Mouse (Mus musculus) granulocyte monocyte progenitor cell, adult 5-6 weeks (primary cell): ENCODE results near the gene Map3k15. TPM values are rescaled to one million over a fixed set of nuclear protein-coding genes. Genes with fewer than 3 reads are reported as not detected.

Experiments used
- ATAC-seq: replicated peaks from 2 replicates; pipeline ENCODE4 v1.8.0; 2016; ENCODE audit warnings: mild to moderate bottlenecking, moderate TSS enrichment, inconsistent platforms; ENCODE audit not compliant: poor library complexity, severe bottlenecking
- total RNA-seq, 2 experiments: library from RNA; stranded (forward) in 1 of 2; stranded (reverse) in 1 of 2; fragments of 200-712, 200-1000 nt in 1 of 2; fragments of >200 nt in 1 of 2; fragmentation: Nextera tagmentation in 1 of 2; gene quantifications; 2 replicates each; pipeline ENCODE4 v1.2.3; 2014 to 2017

Map3k15 gene
- total RNA-seq, 2 experiments from 2014 or later, result 2.1 to 5.4 TPM

- no peak for ATAC-seq
Observed at GRCm38 (mm10) chrX:160134136-160134843, 146.1 kb downstream of the Map3k15 start.

- ATAC-seq, result no peak
Observed at GRCm38 (mm10) chrX:160135719-160136118, 147.5 kb downstream of the Map3k15 start.

DNA sequence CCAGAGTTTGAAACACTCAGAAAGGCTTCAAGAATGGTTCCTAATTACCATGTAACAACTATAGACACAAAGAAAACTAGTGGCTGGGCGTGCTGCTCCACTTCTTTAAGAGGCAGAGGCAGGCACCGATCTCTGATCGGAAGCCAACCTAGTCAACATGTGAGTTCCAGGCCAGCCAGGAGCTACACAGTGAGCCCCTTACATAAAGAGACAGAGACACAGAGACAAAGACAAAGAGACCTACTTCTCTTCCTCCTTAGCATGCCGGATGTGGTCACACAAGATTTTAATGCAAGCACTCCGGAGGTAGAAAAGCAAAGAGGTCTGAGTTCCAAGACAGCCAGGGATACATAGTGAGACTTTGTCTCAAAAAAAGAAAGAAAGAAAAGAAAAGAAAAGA, 147.9 kb downstream of the Map3k15 start:
- ATAC-seq, result peak; percentile 25

DNA sequence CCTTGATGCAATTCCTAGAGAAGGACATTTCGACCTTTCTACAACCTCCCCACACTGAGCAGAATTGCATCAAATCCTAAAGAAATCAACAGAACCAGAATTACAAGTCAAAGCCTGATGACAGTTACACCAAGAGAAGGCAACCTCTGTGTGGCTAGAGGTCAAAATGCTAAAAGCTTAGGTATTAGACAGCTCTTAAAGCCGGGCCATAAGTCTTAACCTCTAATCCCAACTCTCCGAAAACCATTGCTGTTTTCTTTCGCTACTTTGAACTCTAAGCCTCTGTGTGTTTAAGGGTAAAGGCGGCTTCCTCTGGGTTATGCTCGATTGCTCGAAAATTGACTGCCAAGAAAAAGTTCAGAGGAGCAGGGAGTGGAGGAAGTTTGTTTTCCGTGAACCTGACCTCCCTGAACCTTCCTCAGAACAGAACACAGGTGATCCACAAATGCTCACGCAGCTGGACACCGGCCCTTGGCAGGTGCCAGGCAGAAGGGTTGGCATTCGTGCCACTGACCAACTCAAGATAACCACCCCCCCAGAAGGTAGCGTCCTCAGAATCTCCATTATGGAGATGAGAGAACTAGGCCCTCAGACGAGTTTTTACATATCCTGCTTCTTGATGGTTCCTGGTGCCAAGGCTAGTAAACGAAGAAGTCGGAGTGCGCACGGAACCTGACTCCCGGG, 149.1 kb downstream of the Map3k15 start:
- no peak for ATAC-seq

- peak; percentile 90 for ATAC-seq
Observed at GRCm38 (mm10) chrX:160137861-160138717, 149.9 kb downstream of the Map3k15 start, which contains the start of gene Pdha1. Gene Pdha1, minus strand, starts transcription at chrX:160138413.

DNA sequence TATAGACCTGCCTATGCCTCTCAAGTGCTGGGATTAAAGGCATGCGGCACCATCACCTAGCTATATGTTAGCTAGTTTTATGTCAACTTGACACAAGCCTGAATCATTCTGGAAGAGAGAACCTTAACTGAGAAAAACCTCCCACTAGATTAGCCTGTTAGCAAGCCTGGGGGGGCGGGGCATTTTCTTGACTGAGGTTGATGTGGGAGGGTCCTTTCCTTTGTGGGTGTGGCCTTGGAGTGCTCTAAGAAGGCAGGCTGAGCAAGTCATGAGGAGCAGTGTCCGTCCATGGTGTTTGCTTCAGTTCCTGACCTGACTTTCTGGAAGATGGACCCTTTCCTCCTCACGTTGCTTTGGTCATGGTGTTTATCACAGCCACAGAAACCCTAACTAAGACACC, 158.6 kb downstream of the Map3k15 start:
- no peak for ATAC-seq

DNA sequence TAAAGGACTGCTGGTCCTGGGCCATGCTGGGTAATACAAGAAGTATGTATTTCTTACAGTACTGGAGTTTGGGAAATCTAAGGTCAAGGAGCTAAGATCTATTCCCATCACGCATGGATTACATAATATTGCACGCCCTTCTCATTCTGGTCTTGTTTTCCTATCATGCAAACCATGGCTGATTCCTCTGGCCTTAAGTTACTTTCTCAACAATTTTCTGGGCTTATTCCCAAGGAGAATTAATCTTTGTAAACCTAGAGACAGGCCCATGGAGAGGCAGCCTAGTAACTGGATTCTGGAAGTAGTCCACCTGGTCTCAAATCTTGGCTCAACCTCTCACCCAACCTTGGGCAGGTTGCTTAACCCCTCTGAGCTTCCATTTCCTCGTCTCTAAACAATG, 159.2 kb downstream of the Map3k15 start:
- no peak for ATAC-seq

DNA sequence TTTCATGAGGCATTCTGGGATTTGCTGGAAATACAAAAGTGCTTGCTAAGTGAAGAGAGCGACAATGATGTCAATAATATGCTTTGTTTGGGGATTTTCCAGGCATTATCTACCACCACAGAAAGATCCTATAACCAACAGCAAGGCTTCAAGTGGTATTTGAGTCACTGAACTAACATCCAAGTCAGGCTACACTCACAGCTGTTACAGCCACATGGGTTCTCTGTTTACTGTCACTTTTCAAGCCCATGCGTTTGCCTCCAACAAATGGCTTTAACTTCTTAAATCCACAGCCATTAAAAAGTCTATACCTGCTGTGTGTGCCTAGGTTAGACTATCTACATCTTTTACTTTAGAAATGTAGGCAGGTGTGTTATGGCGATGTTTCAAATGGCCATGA, 160.6 kb downstream of the Map3k15 start:
- no peak for ATAC-seq

GRCm38 (mm10) chrX:160153147-160153815, 165.0 kb downstream of the Map3k15 start:
- ATAC-seq, result no peak; the same call in 1 of the 2 replicates

GRCm38 (mm10) chrX:160164259-160164658, 176.0 kb downstream of the Map3k15 start:
- ATAC-seq, result no peak

DNA sequence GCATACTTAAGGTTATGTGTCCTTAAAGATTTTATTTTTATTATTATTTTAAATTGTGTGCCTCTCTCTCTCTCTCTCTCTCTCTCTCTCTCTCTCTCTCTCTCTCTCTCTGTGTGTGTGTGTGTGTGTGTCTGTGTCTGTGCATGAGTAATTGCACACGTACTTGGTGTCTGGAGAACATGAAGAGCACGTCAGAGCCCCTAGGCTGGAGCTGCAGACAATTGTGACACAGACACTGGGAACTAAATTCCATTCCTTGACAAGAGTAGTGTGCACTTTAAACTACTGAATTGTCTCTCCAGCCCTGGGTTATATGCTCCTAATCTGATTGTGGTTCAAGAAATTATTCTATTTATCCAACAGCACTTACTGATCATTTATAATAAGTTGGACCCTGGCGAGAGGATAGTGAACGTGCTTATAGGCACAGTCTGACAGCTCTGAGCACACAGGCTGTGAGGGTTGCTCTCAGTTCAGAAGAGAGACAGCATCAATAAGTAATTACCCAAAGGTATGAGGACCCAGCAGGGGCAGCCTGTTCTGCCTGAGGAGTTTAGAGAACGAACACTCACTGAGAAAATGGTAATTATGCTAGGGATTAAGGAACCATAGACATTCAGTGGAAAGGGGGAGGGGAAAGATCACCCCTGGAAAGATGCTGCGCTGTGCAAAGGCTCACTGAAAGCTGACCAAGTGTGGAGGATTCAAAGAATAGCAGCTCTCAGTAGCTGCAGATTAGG, 178.2 kb downstream of the Map3k15 start:
- ATAC-seq, result no peak

- peak; percentile 62 for ATAC-seq
Observed at GRCm38 (mm10) chrX:160170150-160170549, 181.9 kb downstream of the Map3k15 start.

Other genes starting within 250 kb of the Map3k15 start
- gene Pdha1, start 150.0 kb downstream of the Map3k15 start, total RNA-seq (2014; fragmentation: Nextera tagmentation), result 97.9 and 111 TPM in 2 replicates
- gene Pdha1, start 150.0 kb downstream of the Map3k15 start, total RNA-seq (2017), result 187 and 192 TPM in 2 replicates